Mouse (Mus musculus) c-Kit-positive CD71-positive TER-119-positive erythroid progenitor cells, embryonic 14.5 days (primary cell): Measurements from ENCODE around the gene Spata5.
"Not testable (repeated sequence)": the region's sequence is repeated elsewhere in the genome, so short reads cannot be mapped to it uniquely, and the experiment has no call there.

Experiments
- DNase-seq: peaks from one replicate; pipeline ENCODE4 v3.0.0-alpha.2; 2013; ENCODE audit warnings: low spot score

Spata5 gene

DNA sequence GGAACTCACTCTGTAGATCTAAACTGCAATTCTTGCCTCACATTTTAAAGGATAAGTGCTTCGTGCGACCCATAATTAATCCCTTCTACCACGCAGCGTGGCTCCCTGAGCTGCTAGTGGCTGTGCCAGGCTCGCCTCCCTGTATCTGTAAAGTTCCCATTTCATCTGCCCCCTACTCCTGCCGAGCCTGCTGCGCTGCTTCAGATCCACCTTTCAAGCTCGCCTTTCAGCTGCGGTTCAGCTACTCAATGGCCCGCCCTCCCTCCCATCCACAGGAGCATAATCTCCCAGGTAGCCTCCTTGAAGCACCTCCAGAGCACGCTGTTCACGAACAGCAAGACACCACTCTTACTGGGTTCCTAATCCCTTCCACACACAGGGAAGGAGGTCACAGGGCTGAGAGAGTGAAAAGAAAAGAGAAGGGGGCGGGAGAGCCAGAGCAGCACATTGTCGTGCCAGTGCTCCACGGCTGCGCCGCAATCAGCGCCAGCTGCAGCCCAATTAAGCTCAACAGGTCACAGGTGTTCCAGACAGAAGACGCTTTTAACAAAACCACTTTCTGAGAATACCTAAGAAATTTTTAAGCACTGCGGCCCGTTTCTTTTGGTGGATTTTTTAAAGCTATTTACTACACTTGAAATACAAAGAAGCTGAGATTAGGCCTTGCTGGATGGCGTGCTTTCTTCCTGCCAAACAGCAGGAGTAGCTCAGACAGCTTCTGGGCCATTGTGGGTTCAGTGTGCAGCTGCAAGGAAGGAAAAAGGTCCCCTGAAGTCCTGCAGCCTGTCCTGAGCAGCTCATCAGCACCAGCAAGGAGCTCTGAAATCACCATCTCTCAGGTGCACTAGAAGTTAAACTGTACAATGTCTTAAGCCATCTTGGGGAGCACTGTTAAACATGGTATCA is 150.2 kb downstream of the Spata5 start:
- no peak for DNase-seq

DNA sequence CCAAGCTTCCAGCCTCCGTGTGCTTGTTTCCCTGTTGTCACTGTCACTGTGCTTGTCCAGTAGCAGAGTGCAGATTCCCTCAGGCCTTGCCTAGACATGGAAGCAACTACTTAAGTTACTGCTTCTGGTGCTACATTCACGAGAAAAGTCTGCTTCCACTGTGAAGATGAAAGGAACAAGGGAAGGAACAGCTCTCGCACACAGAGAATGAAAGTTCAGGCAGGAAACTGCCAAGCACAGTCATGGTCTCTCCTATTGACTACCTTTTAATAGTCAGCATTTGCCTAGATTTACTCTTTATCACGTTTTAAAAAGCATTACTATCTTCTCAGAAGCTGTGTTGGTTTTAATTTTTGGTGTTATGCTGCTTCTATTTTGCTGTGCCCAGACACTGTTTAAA is 151.9 kb downstream of the Spata5 start:
- no peak for DNase-seq

DNA sequence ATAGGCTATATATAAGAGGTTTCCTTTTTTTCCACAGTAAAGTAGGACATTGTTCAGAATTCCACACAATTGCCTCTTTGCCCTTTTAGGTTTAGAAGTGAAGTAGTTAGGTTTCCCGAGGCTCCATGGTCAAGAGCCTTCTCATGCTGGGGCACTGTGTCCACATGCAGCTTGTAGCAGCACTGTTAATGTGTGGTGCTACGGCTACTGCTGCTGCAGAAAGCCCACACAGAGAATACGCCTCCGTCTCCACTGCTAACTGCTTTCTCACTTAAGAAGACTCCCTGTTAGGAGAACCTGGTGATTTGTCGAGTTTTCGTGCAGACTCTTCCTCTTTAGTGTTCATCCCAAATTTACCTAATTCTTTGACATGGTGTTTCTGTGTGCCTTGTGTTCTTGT is 152.4 kb downstream of the Spata5 start:
- no peak for DNase-seq

DNA sequence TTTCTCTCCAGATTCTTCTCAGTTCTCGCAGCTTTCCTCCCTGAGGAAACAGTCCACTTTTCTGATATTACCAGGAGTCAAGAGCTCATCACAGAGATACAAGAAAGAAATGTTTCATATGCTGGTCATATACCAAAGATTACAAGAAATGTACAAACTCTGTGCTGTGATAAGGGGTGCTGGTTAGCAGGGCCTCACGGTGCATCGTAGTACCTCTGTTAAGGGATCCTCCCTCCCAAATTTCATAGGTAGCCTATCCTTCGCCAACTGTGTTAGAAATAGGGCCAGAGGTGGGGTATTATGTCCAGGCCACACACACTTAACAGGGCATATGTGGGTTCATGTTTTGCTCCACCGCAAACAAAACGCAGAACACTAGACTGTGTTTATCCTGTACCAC is 157.1 kb downstream of the Spata5 start:
- DNase-seq: no peak

DNA sequence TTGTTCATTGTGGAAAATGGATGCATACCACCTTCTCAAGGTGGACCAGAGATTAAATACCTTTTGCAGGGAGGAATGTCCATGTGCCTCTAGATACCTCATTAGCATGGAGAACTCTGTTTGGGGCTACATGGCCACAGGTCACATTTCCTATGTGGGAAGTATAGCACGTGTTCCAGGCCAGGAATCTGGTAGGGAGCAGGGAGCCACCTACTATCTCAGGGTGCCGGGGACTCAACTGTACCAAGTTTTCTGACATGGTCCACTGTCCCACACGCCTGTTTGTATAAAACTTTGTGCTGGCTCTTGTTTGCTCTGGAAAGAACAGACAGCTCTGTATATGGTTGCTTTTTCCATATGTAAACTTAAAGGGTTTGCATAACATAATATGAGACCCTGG is 158.0 kb downstream of the Spata5 start:
- no peak for DNase-seq

DNA sequence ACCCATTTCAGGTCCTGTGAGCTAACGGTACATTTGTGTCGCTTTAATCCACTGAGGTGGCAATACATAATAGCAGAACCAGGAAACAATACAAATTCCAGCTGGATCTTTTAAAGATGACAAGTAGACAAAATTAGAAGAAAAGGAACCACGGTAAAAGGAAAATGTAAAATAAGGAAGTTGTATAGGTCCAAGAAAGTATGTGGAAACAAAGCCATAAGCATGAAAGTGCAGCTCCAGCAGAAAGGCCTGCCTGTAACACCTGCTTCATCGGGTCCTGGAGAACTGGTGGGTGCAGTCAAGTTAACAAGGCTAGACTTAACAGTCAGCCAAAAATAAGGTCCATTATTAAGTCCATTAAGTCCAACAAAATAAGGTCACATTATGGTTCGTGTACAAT is 164.9 kb downstream of the Spata5 start:
- DNase-seq: no peak

DNA sequence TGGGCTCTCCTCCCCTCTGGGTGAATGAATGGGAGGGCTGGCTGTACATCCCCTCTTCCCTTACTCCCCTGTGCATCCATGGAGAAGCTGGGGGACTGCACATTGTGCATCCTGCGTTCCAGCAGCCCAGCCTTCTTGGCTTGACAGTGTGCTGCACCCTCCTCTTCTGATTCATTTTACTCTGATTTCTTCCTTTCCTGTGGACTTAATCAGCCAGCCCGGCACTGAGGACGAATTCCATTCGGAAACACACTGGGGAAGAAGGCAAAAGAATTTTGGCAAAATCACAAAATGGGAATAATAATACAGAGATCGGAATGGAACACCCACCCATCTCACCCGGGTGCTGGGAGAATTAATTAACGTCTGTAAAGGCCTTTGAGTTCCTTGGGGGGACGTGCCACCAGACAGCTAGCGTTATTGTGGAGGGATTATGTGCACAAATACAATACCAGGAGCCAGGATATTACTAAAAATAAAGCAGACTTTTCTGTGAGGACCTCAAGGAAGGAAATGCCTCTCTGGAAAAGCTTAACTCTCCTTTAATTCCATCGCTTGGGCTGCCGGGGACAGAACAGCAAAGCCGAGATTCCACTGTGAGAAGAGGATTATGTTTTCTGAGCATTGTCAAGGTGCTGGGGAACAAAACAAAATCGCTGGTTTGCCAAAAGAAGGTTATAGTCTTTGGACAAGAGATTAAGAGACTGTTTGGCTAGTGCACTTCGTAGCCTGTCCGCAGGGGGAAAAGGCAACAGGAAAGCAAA is 166.5 kb downstream of the Spata5 start:
- no peak for DNase-seq

DNA sequence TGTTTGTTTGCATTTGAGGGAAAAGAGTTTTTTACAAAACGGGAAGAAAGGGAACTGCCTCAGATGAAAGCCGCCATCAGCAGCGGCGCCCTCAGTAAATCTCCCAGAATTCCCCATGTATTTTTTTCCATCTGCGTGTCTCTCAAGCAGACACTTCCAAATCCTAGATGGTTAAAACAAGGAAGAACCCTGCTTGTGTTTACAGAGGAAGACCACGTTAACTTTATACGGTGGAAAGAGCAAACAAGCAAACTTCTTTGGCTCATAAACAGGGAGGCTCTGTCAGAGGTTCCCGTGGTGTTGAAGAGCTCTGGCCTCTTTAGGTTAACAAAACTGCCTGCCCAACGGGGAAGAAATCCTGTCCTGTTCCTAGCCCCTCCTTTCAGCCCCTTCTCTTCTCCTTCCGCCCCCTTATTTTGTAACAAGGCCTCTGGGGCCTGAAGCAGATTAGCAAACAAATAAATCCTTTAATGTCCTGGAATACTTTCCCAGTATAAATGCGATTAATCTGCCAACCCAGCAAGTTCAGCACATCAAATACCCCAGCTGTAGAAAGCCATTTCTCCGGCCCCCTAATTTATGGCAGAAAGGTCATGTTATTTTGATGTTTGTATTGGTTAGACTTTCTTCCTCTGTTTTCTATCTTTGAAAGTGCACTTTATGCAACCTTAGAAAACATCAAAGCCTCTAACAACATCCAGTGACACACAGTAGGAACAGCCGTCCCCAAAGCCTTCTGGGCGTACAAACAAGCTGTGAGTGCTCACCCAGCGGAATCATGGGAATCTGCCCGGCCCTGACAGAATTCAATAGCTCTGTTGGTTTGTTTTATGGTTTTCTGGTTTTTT is 167.3 kb downstream of the Spata5 start:
- no peak for DNase-seq

DNA sequence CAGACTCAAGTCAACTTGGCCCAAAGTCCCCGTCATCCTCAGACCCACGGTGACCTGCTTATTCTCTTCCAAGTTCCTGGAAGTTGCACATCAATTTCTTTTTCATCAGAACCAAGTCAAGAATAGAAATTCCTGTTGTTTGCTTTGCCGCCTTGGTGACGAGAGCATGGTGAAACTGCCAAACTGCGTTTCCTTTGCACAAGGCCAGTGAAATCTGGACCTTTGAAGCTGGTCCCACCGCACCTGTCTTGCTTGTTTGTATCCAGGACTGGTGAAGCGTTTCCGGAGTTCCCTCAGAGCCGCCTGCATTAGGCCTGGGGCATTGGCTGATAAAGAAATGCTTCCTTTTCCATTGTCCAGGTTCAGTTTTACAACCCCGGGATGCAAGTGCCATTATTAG is 176.0 kb downstream of the Spata5 start:
- no peak for DNase-seq

DNA sequence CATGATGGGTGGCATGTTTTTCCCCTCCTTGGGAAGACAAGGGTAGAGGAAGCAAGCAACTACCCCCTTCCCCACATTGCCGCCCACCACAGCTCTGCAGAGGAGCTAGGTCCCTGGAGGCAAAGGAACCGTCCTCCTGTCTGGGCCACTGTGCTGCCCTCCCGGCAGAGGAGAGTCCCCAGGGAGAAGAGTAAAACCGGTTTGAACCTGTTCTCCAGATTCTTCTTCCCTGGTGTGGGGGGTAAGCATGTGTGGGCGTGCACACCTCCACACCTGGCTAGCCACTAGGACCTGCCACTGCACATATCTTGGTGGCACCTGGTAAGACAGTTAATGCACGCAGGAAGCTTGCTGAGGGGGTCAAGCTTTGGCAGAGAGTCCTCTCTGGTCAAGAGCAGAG is 176.8 kb downstream of the Spata5 start:
- DNase-seq: no peak

DNA sequence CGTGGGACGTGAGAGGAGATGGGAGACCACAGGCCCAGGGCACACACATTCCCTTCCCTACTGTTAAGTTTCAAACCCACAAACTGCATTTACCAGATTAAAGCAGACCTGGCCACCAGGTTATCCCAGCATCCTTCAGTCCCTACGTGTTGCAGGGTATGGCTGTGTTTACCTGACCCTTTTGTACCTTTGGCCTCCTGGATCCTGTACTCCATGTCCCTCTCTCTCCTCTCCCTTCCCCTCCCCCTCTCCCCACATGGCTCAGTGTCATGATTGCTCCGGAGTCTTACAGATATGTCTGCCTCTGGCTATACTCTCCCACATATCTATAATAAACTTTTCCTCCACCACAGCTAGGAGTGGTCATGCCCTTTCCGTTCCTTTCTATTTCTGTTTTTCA is 177.5 kb downstream of the Spata5 start:
- no peak for DNase-seq

DNA sequence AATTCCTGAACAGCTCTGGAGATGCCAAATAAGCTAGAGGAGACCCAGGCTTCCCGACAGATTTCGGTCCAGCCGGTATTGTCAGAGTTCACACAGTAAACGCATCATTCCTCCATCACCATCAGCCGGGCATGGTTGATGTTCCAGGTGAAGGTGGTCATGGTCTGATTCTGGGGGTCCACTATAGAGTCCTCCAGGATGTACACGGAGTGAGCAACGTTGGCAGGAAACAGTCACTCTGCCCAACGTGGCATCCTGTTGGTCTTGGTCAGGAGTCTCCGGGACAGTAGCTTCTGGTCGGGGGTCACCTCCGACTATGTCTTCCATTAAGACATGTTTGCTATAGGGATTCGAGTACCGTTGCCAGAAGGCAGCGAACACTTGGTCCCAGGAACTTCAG is 179.9 kb downstream of the Spata5 start:
- DNase-seq: not testable (repeated sequence)

DNA sequence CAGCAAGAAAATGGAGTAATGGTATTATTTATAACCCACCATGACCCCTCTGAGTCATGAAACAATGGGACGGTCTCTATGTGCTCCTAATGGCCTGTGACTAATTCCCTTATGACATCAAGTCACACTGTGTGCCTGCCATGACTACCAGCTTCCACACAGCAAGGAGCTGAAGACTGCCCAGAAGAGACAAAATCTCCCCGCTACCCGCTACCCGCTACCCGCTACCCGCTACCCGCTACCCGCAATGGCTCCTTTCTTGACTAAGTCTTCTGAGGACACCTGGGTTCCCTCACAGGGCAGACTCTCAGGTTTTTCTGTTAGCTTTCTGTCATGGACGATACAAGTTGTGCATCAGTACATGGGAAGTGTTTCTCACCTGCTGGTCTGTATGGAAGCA is 182.7 kb downstream of the Spata5 start:
- no peak for DNase-seq

DNA sequence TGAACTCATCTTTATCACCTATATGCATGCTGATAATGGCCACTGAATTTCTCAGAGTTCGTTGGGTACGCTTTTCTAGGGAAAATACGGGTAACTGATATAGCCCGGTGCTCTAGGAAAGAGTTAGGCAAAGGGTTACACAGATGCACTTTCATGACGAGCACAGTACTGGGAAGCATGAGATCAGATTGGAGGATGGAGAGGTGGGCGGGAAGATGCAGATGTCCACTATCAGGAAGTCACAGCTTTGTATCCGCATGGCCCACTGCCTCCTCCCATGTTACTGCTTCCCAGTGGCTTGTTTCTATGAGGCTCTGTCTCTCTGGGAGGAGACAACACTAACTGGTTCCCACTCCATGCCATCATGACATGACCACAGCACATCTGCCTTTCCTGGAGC is 183.2 kb downstream of the Spata5 start:
- no peak for DNase-seq

DNA sequence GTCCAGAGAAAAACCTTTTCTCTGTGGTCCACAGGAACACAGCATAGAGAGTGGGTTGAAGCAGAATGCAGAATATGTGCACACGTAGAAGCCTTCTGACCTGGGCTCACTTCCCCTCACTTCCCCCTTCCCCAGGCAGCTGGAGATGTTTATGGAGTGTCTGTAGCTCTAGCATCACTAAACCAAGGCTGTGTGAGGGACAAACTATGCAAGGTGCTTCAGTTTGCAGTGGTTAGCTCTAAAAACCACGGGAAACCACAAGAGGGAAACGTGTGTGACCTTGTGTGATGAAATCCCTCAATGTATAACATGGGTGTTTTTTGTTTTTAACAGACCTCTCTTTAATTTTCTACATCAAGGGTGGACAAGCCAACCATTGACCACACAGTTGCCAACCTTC is 183.8 kb downstream of the Spata5 start:
- no peak for DNase-seq

DNA sequence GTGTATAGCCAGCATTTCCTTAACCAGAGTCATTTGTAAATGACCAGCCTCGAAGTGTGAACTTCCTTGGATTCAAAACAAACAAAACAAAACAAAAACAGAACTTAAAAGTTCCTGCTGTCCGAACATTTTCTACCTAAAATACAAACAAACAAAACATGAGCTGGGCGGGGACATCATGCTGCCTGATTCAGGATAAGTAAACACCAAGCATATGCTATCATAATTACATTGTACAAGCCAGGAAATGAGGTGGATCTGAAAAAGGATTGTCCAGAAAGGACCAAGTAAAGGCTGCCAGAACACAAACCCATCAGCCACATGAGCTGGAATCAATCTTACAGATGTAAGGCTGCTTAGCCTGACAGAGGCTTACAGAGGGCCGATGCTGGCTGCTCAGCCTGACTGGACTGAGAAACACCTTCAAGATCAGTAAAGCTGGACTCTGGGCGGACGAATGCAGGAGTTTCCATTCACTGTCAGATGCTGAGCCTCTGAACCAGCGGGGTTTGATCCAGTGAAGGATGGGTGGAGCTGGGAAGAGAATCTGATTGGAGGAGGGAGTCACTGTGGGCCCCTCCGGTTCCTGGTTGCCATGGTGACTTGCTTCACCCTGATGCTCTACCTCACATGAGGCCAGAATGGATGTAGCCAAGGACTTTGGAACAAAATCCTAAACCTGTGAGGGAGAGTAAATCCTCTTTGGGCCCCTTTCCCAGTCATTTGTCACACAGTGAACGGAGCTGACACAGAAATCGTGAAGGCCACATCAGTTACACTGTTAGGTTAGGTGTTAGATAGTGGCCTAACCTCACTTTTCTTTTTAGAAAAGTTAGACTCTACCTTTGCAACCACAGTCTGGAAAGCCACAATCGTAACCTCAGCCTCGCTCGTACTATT is 185.5 kb downstream of the Spata5 start:
- no peak for DNase-seq

DNA sequence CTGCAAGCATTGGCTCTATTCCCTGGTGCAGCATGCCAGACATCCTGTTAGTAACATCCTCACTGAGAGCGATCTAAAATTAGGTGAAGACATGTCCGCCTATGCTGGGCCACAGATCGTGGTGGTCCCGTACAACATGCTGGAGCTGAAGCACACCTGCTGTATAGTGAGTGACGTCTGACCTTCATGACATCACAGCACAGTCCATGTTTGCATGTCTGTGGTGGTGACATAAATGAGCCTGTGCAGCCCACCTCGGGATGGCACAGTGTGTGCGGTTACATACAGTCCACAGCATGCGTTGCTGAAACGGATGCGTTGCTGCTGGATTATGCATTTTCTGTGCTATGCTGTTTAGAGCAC is 186.2 kb downstream of the Spata5 start:
- no peak for DNase-seq

DNA sequence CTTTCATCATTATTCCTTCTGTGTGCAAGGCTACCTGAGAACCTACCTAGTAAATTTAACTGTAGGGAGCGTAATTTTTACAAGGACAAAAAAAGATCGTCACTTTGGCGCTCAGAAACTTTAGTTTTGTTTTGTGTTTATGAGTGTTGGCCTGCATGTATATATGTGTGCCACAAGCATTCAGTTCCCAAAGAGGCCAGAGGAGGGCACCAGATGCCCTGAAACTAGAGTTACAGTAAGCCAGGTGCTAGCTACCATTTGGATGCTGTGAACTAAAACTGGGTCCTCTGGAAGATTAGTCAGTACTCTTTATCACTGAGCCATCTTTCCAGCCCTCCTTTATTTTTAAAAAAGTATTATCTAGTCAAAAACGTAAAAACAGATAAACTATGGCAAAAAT is 189.2 kb downstream of the Spata5 start:
- DNase-seq: peak; percentile 21

DNA sequence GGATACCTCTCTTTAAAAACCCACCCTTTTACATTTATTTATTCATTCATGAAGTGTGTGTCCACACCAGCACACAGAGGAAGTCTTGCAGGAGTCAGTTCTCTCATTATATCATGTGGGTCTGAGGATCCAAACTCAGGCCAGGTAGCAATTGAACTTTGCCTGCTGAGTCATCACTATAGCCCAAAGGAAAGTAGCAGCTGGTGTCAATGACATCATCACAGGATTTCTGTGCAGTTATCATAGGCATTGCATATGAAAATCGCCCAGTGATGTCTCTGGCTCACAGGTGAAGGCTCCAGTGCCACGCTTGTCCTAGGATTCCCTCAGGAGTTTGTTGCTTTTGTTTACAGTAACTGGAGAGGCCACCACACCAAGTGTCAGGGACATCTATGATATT is 191.0 kb downstream of the Spata5 start:
- no peak for DNase-seq

DNA sequence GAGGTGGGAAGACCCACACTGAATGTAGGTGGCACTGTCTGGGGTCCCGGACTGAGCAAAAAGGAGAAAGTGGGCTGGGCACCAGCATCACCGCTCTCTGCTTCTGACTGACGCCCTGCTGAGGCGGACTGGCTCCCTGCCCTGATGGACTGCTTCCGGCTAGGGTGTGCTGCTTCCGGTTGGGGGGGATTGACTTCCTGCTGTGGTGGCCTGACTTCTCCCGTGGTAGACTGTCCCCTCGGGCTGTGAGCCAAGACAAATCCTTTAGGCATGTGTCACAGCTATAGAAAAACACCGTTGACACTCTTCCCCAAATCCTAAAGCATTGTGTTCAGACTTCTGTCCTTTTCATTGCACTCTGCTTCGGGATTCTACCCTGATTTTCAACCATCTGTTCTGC is 194.0 kb downstream of the Spata5 start:
- no peak for DNase-seq

DNA sequence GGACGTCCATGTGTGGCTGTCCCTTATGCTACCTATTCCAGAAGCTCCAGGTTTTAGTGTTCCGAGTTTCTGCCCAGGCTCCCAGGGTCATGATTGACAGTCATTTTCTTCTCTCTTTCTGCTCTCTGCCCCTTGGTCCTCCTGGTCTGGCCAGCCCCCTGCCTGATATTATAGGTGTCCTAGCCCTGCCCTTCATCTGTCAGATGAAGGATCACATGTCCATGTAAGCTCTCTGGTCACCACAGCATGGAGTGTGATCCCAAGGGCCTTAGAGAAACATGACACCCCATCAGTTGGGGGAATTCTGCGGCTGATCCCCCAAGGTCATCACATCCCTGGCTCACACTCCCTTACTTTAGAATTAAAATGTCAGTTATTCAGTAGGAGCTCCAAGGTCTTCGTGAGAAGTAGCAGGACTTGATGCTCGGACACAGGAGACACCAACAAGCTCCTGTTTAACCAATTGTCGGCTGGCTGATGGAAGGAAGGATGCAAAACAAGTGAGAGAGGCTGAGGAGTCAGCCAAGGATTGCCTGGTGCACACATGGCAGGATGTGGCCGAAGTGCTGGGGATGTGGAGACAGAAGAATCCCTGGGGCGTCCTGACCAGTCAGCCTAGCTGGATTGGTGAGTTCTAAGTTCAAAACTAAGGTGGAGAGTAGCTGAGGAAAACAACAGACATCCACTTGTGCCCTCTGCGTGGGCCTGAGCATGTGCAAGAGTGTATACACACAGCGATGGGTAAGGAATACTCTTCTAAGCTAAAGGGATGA is 195.4 kb downstream of the Spata5 start:
- no peak for DNase-seq
